Mouse (Mus musculus) layer of hippocampus, adult 2 months (tissue): ENCODE measurements at regions not wholly inside any gene's neighbourhood (a gene's known extent, or its start where the extent isn't known, plus 50 kb on each side); places are given as distances from the start of the nearest gene placed in this dataset.
"Not testable (repeated sequence)": the region's sequence is repeated elsewhere in the genome, so short reads cannot be mapped to it uniquely, and the experiment has no call there.

Experiments used
- DNase-seq, 2 experiments: peaks; one replicate each; pipeline ENCODE4 v3.0.0; 2022; ENCODE audit warnings: low spot score in 2 of 2
- H3K27ac ChIP-seq: fragments of 200-600 bp; 2 replicates; pipeline ENCODE4 v1.8.1; 2022
- H3K4me3 ChIP-seq: fragments of 200-600 bp; 2 replicates; pipeline ENCODE4 v1.8.1; 2022; ENCODE audit warnings: mild to moderate bottlenecking
- CTCF ChIP-seq: fragments of 200-600 bp; conservative IDR thresholded peaks from 2 replicates; pipeline ENCODE4 v1.8.1; 2022; ENCODE audit warnings: antibody characterized with exemption, mild to moderate bottlenecking, moderate library complexity

DNA sequence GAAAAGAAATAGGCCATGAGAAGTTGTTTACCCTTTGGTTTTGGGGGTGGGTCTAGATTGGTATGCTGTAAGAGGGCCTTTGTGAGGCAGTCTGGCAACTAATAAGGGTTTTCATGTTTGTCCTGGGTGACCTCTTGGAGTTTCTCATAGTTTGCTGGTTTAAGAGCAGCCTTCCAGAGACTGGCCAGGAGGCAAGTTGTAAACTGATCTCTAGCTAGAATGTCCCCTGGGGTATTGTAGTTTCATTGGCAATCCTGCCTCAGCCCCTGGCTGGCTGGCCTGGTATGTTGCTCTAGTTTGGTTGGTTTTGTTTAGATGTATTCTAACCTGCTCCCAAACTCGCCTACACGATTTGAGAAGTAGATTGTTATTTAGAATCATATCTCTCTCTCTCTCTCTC lies 187.1 kb downstream of the Ankrd50 start:
- no peak overlapping the region for H3K4me3 ChIP-seq
- H3K27ac ChIP-seq, result no peak overlapping the region
- no peak for DNase-seq
- no peak for TF ChIP-seq CTCF

DNA sequence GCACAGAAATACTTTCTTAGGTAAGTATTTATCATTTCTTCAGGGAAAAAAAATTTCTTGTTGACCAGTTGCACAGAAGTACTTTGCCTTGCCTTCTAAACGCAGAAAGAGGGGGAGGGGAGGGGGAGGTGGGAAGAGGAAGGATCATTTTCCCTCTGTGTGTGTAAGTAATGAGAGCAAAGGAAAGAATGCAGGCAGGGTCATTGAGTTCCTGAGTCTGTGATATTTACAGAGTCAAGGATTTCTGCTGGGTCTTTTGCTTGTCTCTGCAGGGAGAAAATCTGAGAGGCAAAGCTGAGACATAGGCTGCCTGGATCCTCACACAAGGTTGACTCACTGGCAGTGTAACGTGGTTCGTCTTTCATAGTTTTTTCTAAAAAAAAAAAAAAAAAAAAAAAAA lies 195.6 kb downstream of the Ankrd50 start:
- Histone ChIP-seq H3K4me3 (no peak overlapping the region), H3K27ac (no peak overlapping the region)
- DNase-seq, result no peak
- no peak for TF ChIP-seq CTCF

DNA sequence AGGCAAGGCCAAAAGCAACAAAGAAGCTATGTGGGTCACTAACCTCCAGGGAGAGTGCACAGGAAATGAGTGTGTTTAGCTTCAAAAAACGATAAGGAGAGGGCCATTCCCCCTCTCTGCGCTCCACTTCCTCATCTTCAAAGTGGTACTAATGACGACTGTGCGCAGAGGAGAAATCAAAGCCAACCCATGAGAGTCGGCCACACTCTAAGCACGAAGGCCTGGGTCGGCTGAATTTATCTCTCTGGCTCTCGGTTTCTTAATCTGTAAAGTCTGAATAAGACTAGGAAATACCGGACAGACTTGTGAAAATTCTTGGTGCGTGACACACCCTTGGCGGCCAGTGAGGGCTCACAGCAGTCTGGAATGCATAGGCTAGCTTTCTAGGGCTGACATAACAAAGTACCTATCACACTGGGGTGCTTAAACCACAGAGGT lies 200.9 kb downstream of the Ankrd50 start:
- peak overlapping the region; percentile 47; the same call in 1 of the 2 replicates for H3K27ac ChIP-seq
- H3K4me3 ChIP-seq, result no peak overlapping the region
- TF ChIP-seq CTCF, result no peak
- DNase-seq, result no peak

DNA sequence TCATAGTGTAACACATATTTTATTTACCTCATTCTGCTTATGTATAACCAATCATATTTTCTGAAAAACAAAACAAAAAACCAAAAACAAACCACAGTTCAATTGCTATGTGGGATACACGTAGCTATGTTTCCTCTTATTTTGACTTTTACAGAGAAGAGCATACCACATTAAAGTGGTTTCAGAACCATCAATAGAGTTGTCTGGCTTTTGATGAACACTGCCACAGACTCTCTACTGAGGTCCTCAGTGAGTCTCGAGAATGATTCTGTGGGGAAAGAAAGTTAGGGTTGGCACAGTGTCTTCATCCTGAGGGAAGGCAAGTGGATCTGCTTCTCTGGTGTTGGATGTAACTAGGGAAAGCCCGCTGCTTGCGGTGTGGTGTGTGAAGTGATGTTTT lies 201.8 kb downstream of the Ankrd50 start:
- no peak for TF ChIP-seq CTCF
- Histone ChIP-seq H3K4me3 (no peak overlapping the region), H3K27ac (no peak overlapping the region)
- no peak for DNase-seq

DNA sequence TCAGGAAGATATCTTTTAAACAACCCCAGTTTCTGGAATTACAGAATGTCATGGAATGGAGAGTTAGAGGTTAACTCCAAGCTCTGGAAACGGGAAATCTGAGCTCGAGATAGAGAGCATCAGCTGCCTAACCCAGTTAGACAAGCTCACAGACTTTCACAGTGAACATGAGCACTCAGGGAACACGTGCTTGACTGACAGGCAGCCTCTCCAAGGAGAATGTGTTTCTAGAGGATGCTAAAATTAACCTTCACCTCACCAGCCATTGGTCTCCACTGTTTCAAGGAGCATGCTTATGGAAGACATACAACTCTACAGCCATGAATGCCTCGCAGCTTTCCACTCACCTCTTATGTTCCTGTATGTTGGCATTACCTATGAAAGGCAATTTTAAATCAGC lies 203.0 kb downstream of the Ankrd50 start:
- H3K4me3 ChIP-seq, result no peak overlapping the region
- no peak for TF ChIP-seq CTCF
- no peak for DNase-seq
- H3K27ac ChIP-seq, result no peak overlapping the region

DNA sequence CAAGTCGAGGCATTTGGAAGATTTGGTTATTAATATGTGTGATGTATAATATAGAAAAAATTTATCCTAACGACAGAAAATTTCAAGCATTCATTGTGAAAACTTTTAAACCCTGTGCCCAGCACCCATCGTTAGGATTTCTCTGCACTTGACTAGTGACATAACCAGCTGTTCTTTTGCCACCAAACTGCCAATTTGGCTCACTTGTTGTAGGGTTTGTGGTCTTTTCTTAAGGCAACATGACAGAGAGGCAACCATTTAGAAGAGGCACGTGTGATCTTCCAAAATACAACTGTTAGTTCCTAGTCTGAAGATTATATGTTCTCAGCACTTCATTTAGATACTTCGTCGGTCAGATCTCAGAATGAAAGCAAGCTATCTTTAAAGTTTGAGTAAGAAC lies 203.8 kb downstream of the Ankrd50 start:
- Histone ChIP-seq H3K27ac (no peak overlapping the region), H3K4me3 (no peak overlapping the region)
- TF ChIP-seq CTCF, result no peak
- no peak for DNase-seq

DNA sequence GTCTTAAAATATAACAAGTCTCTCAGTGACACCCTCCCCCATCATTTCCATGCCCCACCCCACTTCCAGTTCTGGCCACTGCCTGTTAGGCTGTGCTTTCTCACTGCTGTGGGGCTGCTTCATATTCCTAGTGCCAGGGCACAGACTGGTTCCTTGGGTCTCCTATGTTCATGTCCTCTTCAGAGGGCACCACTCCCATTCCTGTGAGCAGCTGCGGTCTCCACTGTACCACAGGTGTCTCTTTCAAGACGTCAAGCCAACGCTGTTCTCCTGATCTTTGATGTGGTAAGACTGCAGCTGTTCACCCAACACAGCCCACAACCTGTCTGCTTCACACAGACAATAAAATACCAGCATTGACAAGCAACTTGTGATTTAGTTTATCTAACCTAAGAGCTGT lies 204.5 kb downstream of the Ankrd50 start:
- H3K4me3 ChIP-seq, result no peak overlapping the region
- DNase-seq, result no peak
- H3K27ac ChIP-seq, result no peak overlapping the region
- no peak for TF ChIP-seq CTCF

DNA sequence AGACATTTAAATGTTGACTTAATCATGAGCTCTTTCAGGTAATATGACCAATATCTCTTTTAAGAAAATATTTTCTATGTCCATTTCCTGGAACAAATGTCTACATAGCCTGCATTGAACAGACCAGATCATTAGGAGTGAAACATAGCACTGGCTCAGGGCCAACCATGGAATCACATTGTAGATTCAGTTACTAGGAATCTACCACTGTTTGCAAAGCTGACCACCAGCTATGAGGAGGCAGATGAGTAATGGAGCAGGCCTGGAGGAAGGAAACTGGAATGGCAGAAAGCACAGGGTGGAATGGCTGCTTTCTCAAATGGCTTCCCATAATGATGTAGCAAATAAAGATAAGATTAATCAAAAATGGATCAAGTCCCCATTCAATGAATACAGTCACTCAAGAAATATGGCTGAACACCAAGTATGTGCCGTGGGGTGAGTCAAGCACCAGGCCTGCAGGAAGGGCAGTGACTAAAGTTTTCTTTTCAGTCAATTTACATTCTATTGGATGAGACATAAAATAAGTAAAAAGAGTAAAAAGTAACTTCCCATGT lies 207.6 kb downstream of the Ankrd50 start:
- no peak for TF ChIP-seq CTCF
- H3K4me3 ChIP-seq, result no peak overlapping the region
- no peak for DNase-seq

DNA sequence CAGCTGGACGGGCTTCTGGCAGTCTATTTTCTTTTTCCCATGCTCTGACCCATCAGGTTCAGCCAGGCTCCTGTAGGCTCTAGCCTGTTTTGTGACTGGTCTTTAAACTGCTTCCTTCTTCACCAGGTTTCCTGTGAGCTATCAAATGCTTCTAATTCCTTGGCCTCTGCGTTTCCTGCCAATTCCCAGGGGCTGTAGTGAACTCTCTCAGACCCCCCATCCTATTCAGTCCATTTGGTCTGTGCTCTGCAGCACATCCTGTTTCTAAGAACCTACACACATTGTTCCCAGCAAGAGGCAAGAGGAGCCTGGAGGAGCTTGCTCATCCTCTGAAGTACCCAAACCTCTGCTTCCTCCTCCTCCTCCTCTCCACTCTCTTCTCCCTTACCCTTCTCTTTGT lies 209.3 kb downstream of the Ankrd50 start:
- TF ChIP-seq CTCF, result no peak
- DNase-seq, result no peak
- Histone ChIP-seq H3K27ac (no peak overlapping the region), H3K4me3 (no peak overlapping the region)

More for the DNA sequence above, 207.6 kb downstream of the Ankrd50 start:
- no peak overlapping the region for H3K27ac ChIP-seq

DNA sequence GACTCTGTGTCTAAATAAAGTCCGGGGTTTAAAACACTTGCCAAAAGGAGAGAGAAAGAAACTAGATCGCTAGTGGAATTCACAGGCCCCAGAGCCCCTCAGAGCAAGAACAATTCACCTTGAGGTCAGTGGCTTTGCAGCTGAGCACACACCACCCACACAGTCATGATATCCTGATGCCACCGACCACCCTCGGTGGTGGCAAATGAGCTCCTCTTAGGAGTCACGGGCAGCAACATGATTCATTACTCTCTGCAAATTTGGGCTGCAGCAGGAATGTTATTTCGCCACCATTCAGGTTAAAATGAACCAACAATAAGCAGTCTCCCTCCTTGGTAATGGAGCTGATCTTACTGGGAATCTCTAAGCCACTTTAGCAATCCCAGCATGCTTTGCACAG lies 213.9 kb downstream of the Ankrd50 start:
- TF ChIP-seq CTCF, result no peak
- Histone ChIP-seq H3K4me3 (no peak overlapping the region), H3K27ac (no peak overlapping the region)
- no peak for DNase-seq

DNA sequence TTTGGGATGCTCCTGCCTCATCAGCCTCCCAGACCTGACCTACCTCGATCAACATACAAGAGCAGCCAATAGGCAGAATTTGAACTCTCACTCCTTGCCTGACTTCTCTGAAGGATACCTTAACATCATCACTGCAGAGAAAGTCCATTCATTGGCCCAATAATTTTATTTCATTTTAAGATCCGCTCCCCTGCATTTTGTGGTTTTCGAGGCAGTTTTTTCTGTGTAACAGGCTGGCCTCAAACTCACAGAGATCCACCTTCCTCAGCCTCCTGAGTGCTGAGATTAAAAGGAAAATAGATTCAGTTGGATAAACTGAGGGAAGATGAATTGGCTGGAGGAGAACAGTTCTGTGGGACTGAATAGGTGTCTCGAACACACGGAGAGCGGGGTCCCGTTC lies 216.4 kb downstream of the Ankrd50 start:
- DNase-seq, result no peak
- Histone ChIP-seq H3K27ac (no peak overlapping the region), H3K4me3 (no peak overlapping the region)
- TF ChIP-seq CTCF, result no peak

DNA sequence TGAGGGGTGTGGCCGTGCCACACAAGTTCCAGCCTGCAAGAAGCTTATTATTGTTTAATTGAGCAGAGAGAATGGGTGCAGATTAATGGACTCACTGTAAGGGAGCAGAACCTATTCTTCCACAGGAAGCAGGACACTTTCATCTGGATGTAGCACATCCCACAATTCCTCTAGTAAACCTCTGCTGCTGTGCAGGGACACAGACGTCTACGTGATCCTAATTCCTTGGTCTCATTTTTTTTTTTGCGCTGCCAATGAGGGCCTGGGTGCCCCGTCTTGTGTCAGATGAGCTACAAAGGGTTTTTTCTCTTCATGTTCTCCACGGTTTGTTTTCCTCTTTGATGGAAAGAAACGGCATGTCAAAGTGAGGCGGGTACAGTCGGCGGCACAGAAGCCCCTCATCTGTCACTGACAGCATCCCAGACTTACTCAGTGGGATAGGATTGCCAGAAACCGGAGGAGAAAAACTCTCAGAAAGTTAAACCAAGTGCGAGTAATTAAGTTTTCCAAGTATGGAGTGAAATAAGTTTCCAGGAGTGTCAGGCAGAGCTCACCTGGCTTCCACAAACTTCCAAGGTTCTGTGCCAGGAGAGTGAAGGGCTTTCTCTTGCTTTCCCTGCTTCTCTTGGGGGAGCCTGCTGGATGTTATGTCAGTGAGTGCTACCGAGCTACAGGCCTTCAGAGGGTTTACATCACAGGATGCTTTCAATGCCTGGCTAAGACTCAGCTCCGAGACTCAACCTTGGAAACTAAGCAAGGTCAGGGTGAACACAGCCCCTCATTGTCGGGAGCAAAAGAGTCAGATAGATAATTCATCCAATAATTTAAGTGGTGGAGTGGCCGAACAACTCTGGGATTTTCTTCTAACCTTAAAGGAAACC lies 221.1 kb downstream of the Ankrd50 start:
- no peak for DNase-seq
- Histone ChIP-seq H3K27ac (no peak overlapping the region), H3K4me3 (no peak overlapping the region)
- no peak for TF ChIP-seq CTCF

DNA sequence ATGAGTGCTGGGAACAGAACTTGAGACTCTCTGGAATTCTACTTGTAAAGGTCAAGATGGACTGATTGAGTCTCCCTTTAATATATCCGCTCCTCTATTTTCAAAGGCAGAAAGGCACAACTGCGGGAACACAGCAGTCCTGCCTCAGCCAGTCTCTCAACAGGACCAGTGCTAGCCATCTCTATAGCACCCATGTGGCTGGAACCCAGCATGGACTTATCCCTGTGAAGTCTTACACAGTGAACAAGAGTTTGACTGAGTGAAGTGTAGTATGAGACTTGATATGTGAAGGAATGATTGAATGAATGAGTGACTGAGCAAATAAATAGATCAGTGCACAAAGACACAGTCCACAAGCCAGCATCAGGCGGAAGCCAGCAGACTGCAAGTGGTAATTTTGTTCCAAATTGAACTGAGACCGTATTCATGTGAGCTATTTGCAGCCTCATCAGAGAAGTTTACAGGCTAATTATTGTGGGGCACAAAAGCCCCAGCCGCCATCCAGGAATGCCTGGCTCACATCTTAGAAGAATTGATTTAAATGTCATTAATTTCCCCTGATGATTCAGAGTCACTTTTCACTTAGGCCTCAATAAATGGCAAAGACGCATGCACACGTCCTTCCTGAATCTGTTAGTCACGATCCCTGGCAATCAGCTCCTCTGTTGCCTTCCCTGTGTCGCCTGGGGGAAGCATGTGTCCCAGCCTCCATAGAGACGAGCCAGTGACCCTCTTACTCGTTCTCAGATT lies 223.1 kb downstream of the Ankrd50 start:
- DNase-seq, result peak in 1 of 2 experiments; percentile 5
- H3K4me3 ChIP-seq, result no peak overlapping the region
- no peak overlapping the region for H3K27ac ChIP-seq
- TF ChIP-seq CTCF, result no peak

DNA sequence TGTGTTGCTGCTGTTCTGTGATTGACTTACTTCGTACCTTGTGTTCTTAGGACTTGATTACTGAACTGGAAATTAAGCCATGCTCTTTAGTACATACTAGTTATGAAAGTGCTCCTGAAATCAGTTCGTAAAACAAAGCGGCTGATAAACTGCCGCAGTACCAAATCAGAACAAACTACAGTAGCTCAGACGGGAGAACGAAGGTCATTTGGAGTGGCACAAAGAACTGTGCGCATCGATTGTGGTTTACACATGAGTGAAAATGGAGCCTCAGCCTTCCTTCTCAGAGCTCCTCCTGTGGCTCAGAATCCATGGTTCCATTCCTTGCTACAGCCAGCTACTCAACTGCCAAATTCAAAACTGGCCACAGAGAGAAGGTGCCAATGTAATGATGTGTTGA lies 225.4 kb downstream of the Ankrd50 start:
- H3K27ac ChIP-seq, DNase-seq, H3K4me3 ChIP-seq: not testable (repeated sequence)
